Mouse (Mus musculus) G1E (cell line): ENCODE measurements around the gene Pard3. TPM values are rescaled to one million over a fixed set of nuclear protein-coding genes. Genes with fewer than 3 reads are reported as not detected.

Experiments
- ATAC-seq: 2 replicates; pipeline ENCODE4 v1.8.0; 2016; ENCODE audit warnings: mild to moderate bottlenecking; ENCODE audit not compliant: insufficient number of reproducible peaks, poor library complexity, low FRiP score, severe bottlenecking; ENCODE audit errors: extremely low read depth
- DNase-seq: peaks from one replicate; pipeline ENCODE4 v3.0.0; 2012; ENCODE audit warnings: low spot score
- H3K27me3 ChIP-seq: 2 replicates; pipeline ENCODE4 v1.6.1; 2012; ENCODE audit warnings: mild to moderate bottlenecking, low read length, inconsistent platforms; ENCODE audit not compliant: insufficient read depth
- H3K36me3 ChIP-seq: replicated peaks from 2 replicates; pipeline ENCODE3; 2012; ENCODE audit warnings: mild to moderate bottlenecking, inconsistent platforms
- H3K4me1 ChIP-seq: 2 replicates; pipeline ENCODE4 v1.6.1; 2012; ENCODE audit warnings: low read depth, low read length, inconsistent platforms, mixed read lengths; ENCODE audit not compliant: insufficient read depth
- H3K4me3 ChIP-seq: 2 replicates; pipeline ENCODE4 v1.5.1; 2012; ENCODE audit warnings: low read depth, mild to moderate bottlenecking, inconsistent platforms, low read length, moderate library complexity, mixed read lengths
- H3K9me3 ChIP-seq: replicated peaks from 2 replicates; pipeline ENCODE4 v1.6.1; 2012; ENCODE audit warnings: inconsistent platforms
- CTCF ChIP-seq: IDR thresholded peaks from 2 replicates; pipeline ENCODE4 v1.5.1; 2012; ENCODE audit warnings: low read depth, low read length, inconsistent platforms, mixed read lengths
- GATA1 ChIP-seq: IDR thresholded peaks from 2 replicates; pipeline ENCODE4 v1.6.1; 2012; ENCODE audit warnings: borderline replicate concordance, low read length, inconsistent platforms, mixed read lengths
- GATA2 ChIP-seq: IDR thresholded peaks from 2 replicates; pipeline ENCODE4 v1.6.1; 2012; ENCODE audit warnings: low read depth, low read length, inconsistent platforms, borderline replicate concordance
- POLR2AphosphoS5 ChIP-seq: IDR thresholded peaks from 2 replicates; pipeline ENCODE4 v1.6.1; 2012; ENCODE audit warnings: low read depth, low read length, inconsistent platforms; ENCODE audit not compliant: insufficient replicate concordance
- TAL1 ChIP-seq: conservative IDR thresholded peaks from 2 replicates; pipeline ENCODE4 v1.6.1; 2012; ENCODE audit warnings: low read depth, low read length, inconsistent platforms, mixed read lengths
- polyA plus RNA-seq: library from polyadenylated mRNA; stranded (reverse); fragments of >175 nt; gene quantifications from 2 replicates; pipeline ENCODE4 v1.2.3, GENCODE M21; 2012
- total RNA-seq, 2 experiments: library from RNA; stranded (forward) in 1 of 2; stranded (reverse) in 1 of 2; fragments of 200-1000 nt in 1 of 2; fragments of >200 nt in 1 of 2; fragmentation: Nextera tagmentation in 1 of 2; gene quantifications; 2 replicates each; pipeline ENCODE4 v1.2.3; 2014 to 2017

Pard3 gene
- total and polyA plus RNA-seq, 3 experiments: 0.55 TPM; not detected in 2

DNA sequence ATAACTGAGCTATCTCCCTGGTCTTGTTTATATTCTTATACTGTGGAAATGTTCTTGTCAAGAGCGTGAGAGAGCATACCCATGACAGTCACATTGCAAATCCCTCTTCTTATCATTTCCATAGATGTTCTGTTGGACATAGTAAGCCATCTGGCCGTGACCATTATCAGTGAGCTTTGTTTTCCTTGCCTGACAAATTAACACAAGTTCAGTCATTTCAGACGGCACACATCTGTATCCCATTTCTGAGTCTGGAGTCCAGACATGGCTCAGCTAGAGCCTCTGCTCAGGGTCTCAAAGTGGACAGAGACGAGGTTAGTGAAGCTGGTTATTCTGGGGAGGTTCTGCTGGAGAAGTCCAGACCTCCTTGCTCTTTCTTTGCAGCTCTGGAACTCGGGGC is 523.0 kb downstream of the Pard3 start:
- no peak for DNase-seq
- no peak overlapping the region for H3K4me3 ChIP-seq
- ATAC-seq: no peak
- H3K9me3 ChIP-seq: peaks cover 46% of the 10 kb centered on the region
- no peaks in the 10 kb centered on the region for H3K36me3 ChIP-seq
- no peaks in the 10 kb centered on the region for H3K27me3 ChIP-seq
- no peak for TF ChIP-seq GATA2
- no peak for TF ChIP-seq CTCF
- TF ChIP-seq GATA1: no peak
- no peak for TF ChIP-seq TAL1
- no peak for TF ChIP-seq POLR2AphosphoS5
- no peaks in the 10 kb centered on the region for H3K4me1 ChIP-seq

DNA sequence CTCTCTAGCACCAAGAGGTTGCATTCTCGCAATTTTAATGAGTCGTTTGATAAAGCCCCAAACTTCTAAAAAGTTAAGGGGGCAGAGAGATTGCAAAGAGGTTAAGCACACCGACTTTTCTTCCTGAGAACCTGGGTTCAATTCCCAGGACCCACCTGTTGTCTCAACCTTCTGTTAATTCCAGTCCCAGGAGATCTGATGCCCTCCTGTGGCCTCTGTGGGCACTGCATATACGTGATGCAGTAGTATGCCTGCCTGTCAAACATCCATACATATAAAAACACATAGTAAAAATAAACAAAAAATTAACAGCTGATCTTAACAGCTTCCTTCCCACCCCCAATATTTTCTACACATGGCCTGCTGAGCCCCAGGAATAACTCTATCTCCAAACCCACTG is 524.6 kb downstream of the Pard3 start:
- Histone ChIP-seq H3K4me3 (no peak overlapping the region), H3K9me3 (peaks cover 44% of the 10 kb centered on the region), H3K4me1 (no peaks in the 10 kb centered on the region), H3K36me3 (no peaks in the 10 kb centered on the region), H3K27me3 (no peaks in the 10 kb centered on the region)
- ATAC-seq: no peak
- TF ChIP-seq GATA2: no peak
- TF ChIP-seq POLR2AphosphoS5: no peak
- no peak for TF ChIP-seq GATA1
- TF ChIP-seq CTCF: no peak
- TF ChIP-seq TAL1: no peak
- no peak for DNase-seq

DNA sequence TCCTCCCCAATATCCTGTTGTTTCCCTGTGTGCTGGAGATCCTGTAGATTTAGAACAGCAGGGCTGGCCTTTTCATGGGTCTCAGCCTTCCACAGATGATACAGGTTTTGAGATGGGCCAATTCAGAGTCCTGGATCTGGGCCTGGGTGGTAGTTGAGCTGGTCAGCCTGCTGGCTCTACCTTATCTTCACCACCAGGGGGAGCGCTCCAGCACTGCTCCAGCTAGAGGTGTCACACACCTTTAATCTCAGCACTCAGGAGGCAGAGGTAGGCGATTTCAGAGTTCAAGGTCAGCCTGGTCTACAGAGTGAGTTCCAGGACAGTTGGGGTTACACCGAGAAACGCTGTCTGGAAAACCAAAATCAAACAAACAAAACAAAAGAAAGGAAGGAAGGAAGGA is 525.6 kb downstream of the Pard3 start:
- no peak for ATAC-seq
- no peak for TF ChIP-seq GATA1
- TF ChIP-seq GATA2: no peak
- no peak for TF ChIP-seq POLR2AphosphoS5
- TF ChIP-seq TAL1: no peak
- no peak for TF ChIP-seq CTCF
- no peak overlapping the region for H3K4me3 ChIP-seq
- H3K36me3 ChIP-seq: no peaks in the 10 kb centered on the region
- H3K27me3 ChIP-seq: no peaks in the 10 kb centered on the region
- H3K4me1 ChIP-seq: no peaks in the 10 kb centered on the region
- H3K9me3 ChIP-seq: peaks cover 41% of the 10 kb centered on the region
- no peak for DNase-seq

DNA sequence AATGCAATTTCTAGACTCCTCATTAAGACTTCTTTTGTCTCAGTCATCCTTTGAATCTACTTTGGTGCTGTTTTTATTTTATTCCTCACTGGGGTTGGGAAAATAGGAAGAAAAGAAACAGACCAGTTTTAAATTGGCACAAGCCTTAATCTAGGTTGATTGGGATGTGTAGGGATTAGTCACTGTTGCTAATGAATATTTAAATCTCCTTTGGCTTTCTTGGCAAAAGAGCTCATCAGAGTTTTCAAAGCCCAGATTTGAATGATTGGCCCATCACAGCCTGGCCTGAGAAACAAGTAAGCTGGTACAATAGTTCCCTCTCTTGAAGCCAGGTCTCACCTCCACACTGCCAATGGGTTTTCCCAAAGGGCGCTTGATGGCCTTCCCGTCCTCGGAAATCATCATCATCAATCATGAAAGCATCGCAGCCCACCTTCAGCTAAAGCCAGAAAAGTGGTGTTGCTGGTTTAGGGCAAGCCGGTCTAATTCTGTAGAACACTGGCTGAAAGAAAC is 527.0 kb downstream of the Pard3 start:
- Histone ChIP-seq H3K36me3 (no peaks in the 10 kb centered on the region), H3K4me3 (no peak overlapping the region), H3K27me3 (no peaks in the 10 kb centered on the region), H3K9me3 (peaks cover 46% of the 10 kb centered on the region), H3K4me1 (no peaks in the 10 kb centered on the region)
- ATAC-seq (no peak), DNase-seq (no peak)
- TF ChIP-seq CTCF (no peak), GATA2 (no peak), TAL1 (no peak), POLR2AphosphoS5 (no peak), GATA1 (no peak)

DNA sequence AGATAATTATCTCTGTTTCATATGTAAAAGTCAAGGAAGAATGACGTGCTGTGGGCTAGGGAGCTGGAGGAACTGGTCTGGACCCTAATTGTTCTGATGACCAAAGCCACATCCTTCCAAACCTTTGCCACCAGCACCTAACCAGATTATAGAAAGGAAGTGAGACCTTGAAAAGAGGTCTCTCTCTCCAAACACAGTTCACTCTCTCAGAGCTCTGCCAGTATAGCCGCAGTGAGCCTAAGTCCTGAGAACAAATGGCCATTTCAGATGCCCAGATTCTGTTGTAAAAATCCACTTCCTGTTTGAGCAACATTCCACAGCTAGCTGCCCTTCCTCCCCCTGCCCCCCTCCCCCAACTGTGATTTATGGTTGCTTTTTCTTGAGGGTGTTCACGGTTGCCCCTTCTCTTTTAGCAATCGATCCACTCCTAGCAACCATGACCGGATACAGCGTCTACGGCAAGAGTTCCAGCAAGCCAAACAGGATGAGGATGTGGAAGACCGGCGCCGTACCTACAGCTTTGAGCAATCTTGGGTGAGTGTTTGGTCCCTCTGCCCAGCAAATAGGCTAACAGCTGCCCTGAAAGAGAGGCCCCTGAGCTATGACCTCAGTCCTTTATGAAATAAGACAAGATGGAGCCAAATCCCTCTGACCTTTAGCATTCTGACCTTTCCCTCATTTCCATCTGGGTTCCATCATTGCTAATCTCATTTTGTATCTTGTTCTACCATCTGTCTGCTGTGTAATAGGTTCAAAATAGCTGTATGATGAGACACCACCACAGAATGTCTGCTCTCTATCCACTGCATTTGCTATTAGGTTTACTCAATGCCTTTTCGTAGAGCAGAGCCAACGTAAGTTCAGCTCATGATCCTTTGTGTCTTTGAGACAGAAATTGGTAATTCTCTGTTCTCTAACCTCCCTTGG is 529.2 kb downstream of the Pard3 start:
- Histone ChIP-seq H3K36me3 (no peaks in the 10 kb centered on the region), H3K9me3 (peaks cover 48% of the 10 kb centered on the region), H3K4me3 (no peak overlapping the region), H3K4me1 (no peaks in the 10 kb centered on the region), H3K27me3 (no peaks in the 10 kb centered on the region)
- ATAC-seq (no peak), DNase-seq (no peak)
- TF ChIP-seq TAL1: no peak
- TF ChIP-seq CTCF: no peak
- no peak for TF ChIP-seq POLR2AphosphoS5

DNA sequence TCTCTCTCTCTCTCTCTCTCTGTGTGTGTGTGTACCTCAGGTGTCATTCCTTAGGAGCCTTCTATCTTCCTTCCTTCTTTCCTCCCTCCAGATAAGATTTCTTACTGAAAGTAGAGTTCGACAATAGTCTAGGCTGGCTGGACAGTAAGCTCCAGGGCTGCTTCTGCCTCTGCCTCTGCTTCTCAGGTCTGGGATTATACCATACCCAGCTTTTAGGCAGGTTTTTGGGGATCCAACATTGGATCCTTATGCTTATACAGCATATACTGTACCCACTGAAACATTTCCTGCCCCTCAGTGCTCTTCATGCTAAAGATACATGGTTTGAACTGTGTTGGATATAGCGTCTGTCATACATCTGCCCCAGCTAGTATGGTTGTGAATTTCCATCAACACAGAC is 536.9 kb downstream of the Pard3 start:
- no peak for TF ChIP-seq POLR2AphosphoS5
- no peak for TF ChIP-seq TAL1
- TF ChIP-seq GATA1: no peak
- no peak for TF ChIP-seq GATA2
- TF ChIP-seq CTCF: no peak
- Histone ChIP-seq H3K4me3 (no peak overlapping the region), H3K27me3 (no peaks in the 10 kb centered on the region), H3K9me3 (peaks cover 41% of the 10 kb centered on the region), H3K36me3 (no peaks in the 10 kb centered on the region), H3K4me1 (no peaks in the 10 kb centered on the region)
- no peak for DNase-seq
- ATAC-seq: no peak
